Mouse (Mus musculus): ENCODE results near the gene Ppp6r1.

DNA sequence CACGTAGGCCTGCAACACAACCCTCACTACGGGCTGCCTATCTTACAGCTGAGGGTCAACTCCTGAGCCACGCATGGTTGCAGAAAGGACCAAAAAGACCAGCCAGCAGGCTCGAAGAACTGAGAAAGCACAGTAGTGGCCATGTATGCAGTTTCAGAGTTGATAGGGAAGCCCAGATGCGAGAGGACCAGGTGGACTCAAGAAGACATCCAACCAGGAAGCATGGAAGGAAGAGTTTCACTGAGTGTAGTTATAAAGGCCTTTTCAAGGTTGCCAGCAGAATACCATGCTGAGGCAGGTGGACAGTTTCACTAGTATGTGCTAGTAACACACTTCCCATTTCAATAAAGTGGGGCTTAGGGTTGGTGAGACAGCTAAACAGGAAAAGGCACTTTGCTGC is 6.1 kb downstream of the Ppp6r1 start:
- TF ChIP-seq POLR2A (IDR thresholded peaks at IDR 0.05; ENCODE audit: low read depth, low read length): no peak
- no peak for TF ChIP-seq CTCF (conservative IDR thresholded peaks at IDR 0.05; ENCODE audit: insufficient read depth, insufficient read length, low read depth, low read length)

Data from kidney, adult 2 months (tissue).